ENCODE assay signal across 12 mouse cellular contexts in the genomic region with DNA sequence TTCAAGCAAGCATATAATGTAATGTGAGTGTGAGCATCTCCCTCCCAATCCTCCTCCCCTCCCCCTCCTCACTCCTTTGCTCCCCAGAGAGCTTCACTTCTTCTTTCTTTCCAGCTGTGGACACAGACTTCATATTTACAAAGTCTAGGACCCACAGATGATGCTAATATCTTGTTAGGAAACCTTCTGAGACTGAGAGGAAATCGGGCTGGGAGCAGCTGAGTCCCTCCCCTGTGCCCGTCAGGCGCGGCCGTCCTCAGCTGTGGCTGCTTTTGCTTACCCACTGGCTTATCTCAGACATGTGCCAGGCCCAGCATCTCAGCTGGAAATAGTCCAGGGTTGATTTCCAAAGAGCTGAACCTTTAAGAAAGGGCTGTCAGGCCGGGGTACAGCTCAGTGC. TPM values are rescaled to one million over a fixed set of nuclear protein-coding genes. Genes with fewer than 3 reads are reported as not detected.
DNase-seq lines count a peak whose midpoint lies in the region; ATAC-seq and TF ChIP-seq lines count a peak whose summit lies in the region.
"Had no signal": no experiment of that assay in that cellular context is flagged by ENCODE, and none has a peak within 500 bp of the region (broad histone marks: within the 10 kb centered on the region; RNA-seq: fewer than 3 reads in every experiment).

No protein-coding gene starts in this region.

- 6% methylated on average over 6 of the region's 6 CpGs for WGBS in heart, embryonic 14.5 days
- 33% methylated on average over 6 of the region's 6 CpGs for WGBS in heart, adult 2 months
- 27% methylated on average over 6 of the region's 6 CpGs for WGBS in hindbrain, postnatal 0 days

- ATAC-seq in heart, embryonic 14.5 days (ENCODE audit: insufficient number of reproducible peaks, insufficient read depth, low FRiP score, low read depth) = peak; percentile 49
- peak; percentile 21 for ATAC-seq in activated CD4-positive, CD25-positive, alpha-beta regulatory T cell, adult 4 months
- ATAC-seq in hindbrain, postnatal 0 days = peak; percentile 61; the same call in 1 of the 2 replicates
- ATAC-seq: liver, postnatal 0 days had no signal

- H3K4me3 ChIP-seq in heart, embryonic 14.5 days (ENCODE audit: control insufficient read depth in 1 of 2, insufficient read depth in 1 of 2, low read depth in 1 of 2, low read length in 2 of 2) = no peak overlapping the region
- H3K4me3 ChIP-seq in heart, adult 2 months = no peak overlapping the region
- no peak overlapping the region for H3K4me3 ChIP-seq in hindbrain, postnatal 0 days (ENCODE audit: low read length)

- no peak for TF ChIP-seq POLR2A in heart, adult 2 months (IDR thresholded peaks at IDR 0.05; ENCODE audit: insufficient read depth, low read depth, low read length)

- intact Hi-C loops in heart, adult 2 months (cut with DNase I) = no loop called here

- no peak overlapping the region for H3K4me2 ChIP-seq in heart, embryonic 14.5 days (ENCODE audit: low read length)
- H3K4me2 ChIP-seq in hindbrain, postnatal 0 days (ENCODE audit: low read depth, low read length) = no peak overlapping the region

- TF ChIP-seq EP300 in heart, adult 2 months (IDR thresholded peaks at IDR 0.05; ENCODE audit: insufficient read depth, low read depth, low read length) = no peak

- H3K27ac ChIP-seq in heart, embryonic 14.5 days (replicated peaks in 1 of 2; ENCODE audit: control insufficient read depth in 1 of 2, insufficient read depth in 1 of 2, low read depth in 2 of 2, low read length in 2 of 2) = peak overlapping the region; percentile 3 to 24; a peak in 2 of 4 replicates
- H3K27ac ChIP-seq in heart, adult 2 months = no peak overlapping the region
- no peak overlapping the region for H3K27ac ChIP-seq in hindbrain, postnatal 0 days

- no peaks in the 10 kb centered on the region for H3K9me3 ChIP-seq in heart, embryonic 14.5 days (ENCODE audit: control insufficient read depth, low read length)
- H3K9me3 ChIP-seq in hindbrain, postnatal 0 days (ENCODE audit: low read length) = no peaks in the 10 kb centered on the region

- DNase-seq in heart, adult 2 months = no peak
- peak; percentile 48 for DNase-seq in A20 (ENCODE audit: low read depth, low spot score)
- peak; percentile 70 for DNase-seq in hindbrain, postnatal 0 days (ENCODE audit: low spot score)
- DNase-seq in c-Kit-positive CD71-positive TER-119-positive erythroid progenitor cells, embryonic 14.5 days (ENCODE audit: low spot score) = no peak
- no peak for DNase-seq in layer of hippocampus, adult 18-20 months (ENCODE audit: low spot score in 2 of 2)
- DNase-seq in left cerebral cortex, adult 9 months (ENCODE audit: low spot score in 2 of 2) = no peak
- DNase-seq: gastrocnemius, postnatal 14 days; liver, postnatal 0 days had no signal

- TF ChIP-seq CTCF in heart, adult 2 months (IDR thresholded peaks at IDR 0.05) = no peak
- no peak for TF ChIP-seq CTCF in hindbrain, postnatal 0 days (IDR thresholded peaks at IDR 0.05; ENCODE audit: low read depth)

- H3K27me3 ChIP-seq in heart, embryonic 14.5 days (ENCODE audit: control insufficient read depth, insufficient read depth, low read length) = no peaks in the 10 kb centered on the region
- H3K27me3 ChIP-seq in heart, adult 2 months (ENCODE audit: control insufficient read depth, insufficient read depth, low read length) = no peaks in the 10 kb centered on the region
- no peaks in the 10 kb centered on the region for H3K27me3 ChIP-seq in hindbrain, postnatal 0 days (ENCODE audit: insufficient read depth, low read length)

- peaks cover 20 to 27% of the 10 kb centered on the region in 2 experiments for H3K4me1 ChIP-seq in heart, embryonic 14.5 days (ENCODE audit: control insufficient read depth in 2 of 2, insufficient read depth in 2 of 2, low read length in 2 of 2)
- peaks cover 2% of the 10 kb centered on the region for H3K4me1 ChIP-seq in heart, adult 2 months (ENCODE audit: control insufficient read depth, insufficient read depth, low read length)
- H3K4me1 ChIP-seq in hindbrain, postnatal 0 days (ENCODE audit: insufficient read depth, low read length) = no peaks in the 10 kb centered on the region; the same call in 1 of the 2 replicates

- H3K9ac ChIP-seq in heart, embryonic 14.5 days (ENCODE audit: low read length) = no peak overlapping the region
- no peak overlapping the region for H3K9ac ChIP-seq in heart, adult 2 months (ENCODE audit: low read depth, low read length)
- no peak overlapping the region for H3K9ac ChIP-seq in hindbrain, postnatal 0 days (replicated peaks; ENCODE audit: low read length)
- H3K9ac ChIP-seq: liver, postnatal 0 days had no signal

- no peaks in the 10 kb centered on the region for H3K36me3 ChIP-seq in heart, embryonic 14.5 days (ENCODE audit: control insufficient read depth, insufficient read depth, low read length)
- no peaks in the 10 kb centered on the region for H3K36me3 ChIP-seq in heart, adult 2 months (ENCODE audit: control insufficient read depth, insufficient read depth, low read length)
- H3K36me3 ChIP-seq in hindbrain, postnatal 0 days (ENCODE audit: insufficient read depth, low read length) = no peaks in the 10 kb centered on the region

- no peaks in the 10 kb centered on the region for H3K79me2 ChIP-seq in heart, adult 2 months (replicated peaks; ENCODE audit: control insufficient read depth, insufficient read depth, low read length)

RNA-seq across cellular contexts. Expression of gene H1foo, which starts 1.7 kb away (rescaled TPM):
- not detected in 2 replicates for polyA plus RNA-seq in heart, embryonic 14.5 days (2014; fragmentation: Nextera tagmentation; extraction: Ambion mirVana)
- not detected for total RNA-seq in heart, adult 2 months (2021)
- not detected in 2 replicates for polyA plus RNA-seq in heart, adult 2 months (2012; rRNA removed)
- under 1 TPM in 1 of 2 experiments, not detected in 1; 0.52 TPM for polyA plus RNA-seq in activated CD4-positive, CD25-positive, alpha-beta regulatory T cell, adult 4 months (2017; shearing (Covaris generic))
- total RNA-seq in hindbrain, postnatal 0 days (2014; rRNA removed) = 1.0 TPM in 1 of 2 replicates, not detected in the other
- polyA plus RNA-seq in hindbrain, postnatal 0 days (2015; fragmentation: Nextera tagmentation; extraction: Ambion mirVana) = not detected in 2 replicates
- not detected for total RNA-seq in layer of hippocampus, adult 18-20 months (2021)
- total RNA-seq: gastrocnemius, postnatal 14 days; layer of hippocampus, postnatal 14 days had no signal
- polyA plus RNA-seq: cortical plate, adult 2 months; liver, postnatal 0 days had no signal

RNA-seq across cellular contexts. Expression of gene Rho, which starts 14.8 kb away (rescaled TPM):
- polyA plus RNA-seq in heart, embryonic 14.5 days (2014; fragmentation: Nextera tagmentation; extraction: Ambion mirVana) = 0.07 TPM in 1 of 2 replicates, not detected in the other
- under 1 TPM in 1 of 2 experiments, not detected in 1; 0.23 TPM for total RNA-seq in heart, adult 2 months (2021)
- polyA plus RNA-seq in heart, adult 2 months (2012; rRNA removed) = 0.44 and 1.3 TPM in 2 replicates
- polyA plus RNA-seq in activated CD4-positive, CD25-positive, alpha-beta regulatory T cell, adult 4 months (2017; shearing (Covaris generic)) = not detected
- 0.37 and 1.1 TPM in 2 replicates for total RNA-seq in hindbrain, postnatal 0 days (2014; rRNA removed)
- 0.08 and 0.09 TPM in 2 replicates for polyA plus RNA-seq in hindbrain, postnatal 0 days (2015; fragmentation: Nextera tagmentation; extraction: Ambion mirVana)
- total RNA-seq in layer of hippocampus, adult 18-20 months (2021) = 1 to 10 TPM in 1 of 2 experiments, under 1 TPM in 1; 0.89 to 1.0 TPM
- polyA plus RNA-seq: liver, postnatal 0 days had no signal

RNA-seq across cellular contexts. Expression of gene Plxnd1, which starts 48.4 kb away (rescaled TPM):
- polyA plus RNA-seq in heart, embryonic 14.5 days (2014; fragmentation: Nextera tagmentation; extraction: Ambion mirVana) = 58.8 and 68.9 TPM in 2 replicates
- total RNA-seq in heart, adult 2 months (2021) = 10 to 100 TPM; 58.8 to 90.6 TPM
- 79.9 and 102 TPM in 2 replicates for polyA plus RNA-seq in heart, adult 2 months (2012; rRNA removed)
- 10 to 100 TPM; 10.6 to 10.8 TPM for polyA plus RNA-seq in activated CD4-positive, CD25-positive, alpha-beta regulatory T cell, adult 4 months (2017; shearing (Covaris generic))
- total RNA-seq in hindbrain, postnatal 0 days (2014; rRNA removed) = 31.2 and 36.1 TPM in 2 replicates
- polyA plus RNA-seq in hindbrain, postnatal 0 days (2015; fragmentation: Nextera tagmentation; extraction: Ambion mirVana) = 6.1 and 8.2 TPM in 2 replicates
- 10 to 100 TPM; 22.0 to 23.0 TPM for total RNA-seq in layer of hippocampus, adult 18-20 months (2021)

Comparison
In these comparisons a context has a peak if more than half of its experiments do, and no peak if none do; other contexts are left out.
1. H3K27ac ChIP-seq: peak in heart, embryonic 14.5 days (2 of 2); none in heart, adult 2 months (single experiment) and hindbrain, postnatal 0 days (single experiment).
2. DNase-seq: peak in A20 (single experiment) and hindbrain, postnatal 0 days (single experiment); none in heart, adult 2 months (0 of 2), c-Kit-positive CD71-positive TER-119-positive erythroid progenitor cells, embryonic 14.5 days (single experiment), layer of hippocampus, adult 18-20 months (0 of 2) and left cerebral cortex, adult 9 months (0 of 2).
3. Peak in every context shown above with its lines, with median percentiles within 50 percentile points of each other: ATAC-seq.